Mouse (Mus musculus) forebrain, embryonic 11.5 days (tissue): ENCODE data around the gene Phb2. TPM values are rescaled to one million over a fixed set of nuclear protein-coding genes. Genes with fewer than 3 reads are reported as not detected.

Source experiments
- ATAC-seq: fragments of 200-750 bp; cut with Nextera tagmentation; replicated peaks from 2 replicates; pipeline ENCODE4 v1.8.0; 2017; ENCODE audit warnings: moderate TSS enrichment; ENCODE audit not compliant: low FRiP score
- DNase-seq: peaks from one replicate; pipeline ENCODE4 v3.0.0-alpha.2; 2017; ENCODE audit warnings: low spot score
- H3K27ac ChIP-seq: fragments of 300-500 bp; sonication (generic); 2 replicates; pipeline ENCODE4 v1.5.1; 2014; ENCODE audit warnings: low read depth, low read length
- H3K27me3 ChIP-seq: fragments of 300-500 bp; sonication (generic); 2 replicates; pipeline ENCODE4 v1.6.1; 2014; ENCODE audit warnings: mild to moderate bottlenecking, low read length, mixed read lengths; ENCODE audit not compliant: control insufficient read depth, insufficient read depth
- H3K36me3 ChIP-seq: fragments of 300-500 bp; sonication (generic); 2 replicates; pipeline ENCODE4 v1.6.1; 2014; ENCODE audit warnings: mild to moderate bottlenecking, low read length, moderate library complexity, mixed read lengths; ENCODE audit not compliant: control insufficient read depth, insufficient read depth
- H3K4me1 ChIP-seq: fragments of 300-500 bp; sonication (generic); replicated peaks from 2 replicates; pipeline ENCODE4 v1.6.1; 2014; ENCODE audit warnings: low read length, mixed read lengths; ENCODE audit not compliant: control insufficient read depth, insufficient read depth
- H3K4me2 ChIP-seq: fragments of 300-500 bp; sonication (generic); 2 replicates; pipeline ENCODE4 v1.6.1; 2014; ENCODE audit warnings: low read depth, mild to moderate bottlenecking, low read length, moderate library complexity, mixed read lengths; ENCODE audit not compliant: severe bottlenecking
- H3K4me3 ChIP-seq: fragments of 300-500 bp; sonication (generic); 2 replicates; pipeline ENCODE4 v1.5.1; 2014; ENCODE audit warnings: low read depth, low read length
- H3K9ac ChIP-seq: fragments of 300-500 bp; sonication (generic); 2 replicates; pipeline ENCODE4 v1.6.1; 2014; ENCODE audit warnings: low read length
- H3K9me3 ChIP-seq: fragments of 300-500 bp; sonication (generic); 2 replicates; pipeline ENCODE4 v1.6.1; 2016; ENCODE audit warnings: low read length, mixed read lengths; ENCODE audit not compliant: control insufficient read depth
- WGBS: fragments of 180-500 bp; shearing (Covaris S2); extraction: QIAGEN DNeasy Blood & Tissue Kit; methylation state at CpG from one replicate; pipeline ENCODE4 v1.1.7; 2014; 5-methylcytosine and 5-hydroxymethylcytosine counted together
- polyA plus RNA-seq: library from polyadenylated mRNA; unstranded; fragments of >200 nt; fragmentation: Nextera tagmentation; extraction: Ambion mirVana; gene quantifications from 2 replicates; pipeline ENCODE4 v1.2.1, GENCODE M21; 2014

Gene Phb2
- 376 and 404 TPM in 2 replicates for polyA plus RNA-seq

DNA sequence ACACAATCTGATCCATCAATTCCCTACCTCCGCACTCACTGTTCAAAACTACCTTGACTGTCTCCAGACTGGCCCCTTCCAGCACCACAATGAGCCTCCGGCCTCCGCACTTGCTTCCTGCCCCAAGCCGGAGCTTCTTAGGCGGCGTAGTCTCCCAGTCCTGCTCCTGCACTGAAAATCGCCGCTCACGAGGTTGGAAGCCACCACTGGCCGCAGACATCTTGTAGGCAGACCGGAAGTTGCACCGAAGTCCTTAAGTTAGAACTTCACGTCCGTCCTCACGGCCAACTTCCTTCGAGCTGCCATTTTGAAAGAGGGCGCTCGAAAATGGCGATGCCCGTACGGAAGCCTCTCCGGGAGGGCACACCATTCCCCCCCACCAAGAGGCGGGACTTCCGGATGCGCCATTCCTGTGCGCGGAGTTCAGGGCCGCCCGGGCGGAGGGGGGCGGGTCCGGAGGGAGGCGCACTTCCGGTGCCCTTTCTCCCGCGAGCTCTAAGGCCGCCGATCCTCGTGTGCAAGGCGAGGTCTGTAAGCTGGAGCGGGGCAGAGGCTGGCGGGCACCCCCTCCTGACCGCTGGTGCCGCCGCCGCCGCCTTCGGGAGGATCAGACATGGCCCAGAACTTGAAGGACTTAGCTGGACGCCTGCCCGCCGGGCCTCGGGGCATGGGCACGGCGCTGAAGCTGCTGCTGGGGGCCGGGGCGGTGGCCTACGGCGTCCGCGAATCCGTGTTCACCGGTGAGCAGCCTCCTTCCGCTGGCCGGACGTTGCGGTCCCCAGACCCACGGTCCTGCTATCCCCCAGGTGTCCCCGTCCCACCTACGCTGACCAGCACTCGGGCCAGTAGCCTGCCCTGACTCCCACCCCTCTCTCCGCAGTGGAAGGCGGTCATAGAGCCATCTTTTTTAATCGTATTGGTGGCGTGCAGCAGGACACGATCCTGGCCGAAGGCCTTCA, at the start of gene Phb2, which contains the start of gene Emg1:
TSS of gene Phb2 (plus strand) at position 513 of the 959 bp plus-strand sequence.
TSS of gene Emg1 (minus strand) at position 355 of the 959 bp plus-strand sequence.
- under 1% methylated on average over 76 of the region's 76 CpGs for WGBS
- peak within 1 kb of the TSS; percentile 98 for H3K4me2 ChIP-seq
- H3K4me1 ChIP-seq: peaks cover 7% of the 10 kb centered on the region; the same call in 1 of the 2 replicates
- H3K9me3 ChIP-seq: no peaks in the 10 kb centered on the region
- peak within 1 kb of the TSS; percentile 92 for H3K4me3 ChIP-seq
- H3K9ac ChIP-seq: peak within 1 kb of the TSS; percentile 92
- ATAC-seq (peak; percentile 95), DNase-seq (peak; percentile 99)
- peaks cover 5% of the 10 kb centered on the region; the same call in 1 of the 2 replicates for H3K36me3 ChIP-seq
- H3K27ac ChIP-seq: peak within 1 kb of the TSS; percentile 73
- no peaks in the 10 kb centered on the region for H3K27me3 ChIP-seq

GRCm38 (mm10) chr6:124662477-124663423, 49.4 kb upstream of the Phb2 start, which contains the start of gene Lpcat3:
Gene Lpcat3, plus strand, starts transcription at chr6:124663027.
- Histone ChIP-seq H3K9ac (peak within 1 kb of the TSS; percentile 67), H3K27me3 (no peaks in the 10 kb centered on the region), H3K9me3 (no peaks in the 10 kb centered on the region), H3K4me3 (peak within 1 kb of the TSS; percentile 59), H3K4me2 (peak within 1 kb of the TSS; percentile 60), H3K4me1 (0 out of 2 replicates have a peak, but pooled peaks cover 2% of the 10 kb centered on the region), H3K27ac (peak within 1 kb of the TSS; percentile 58; the same call in 1 of the 2 replicates), H3K36me3 (no peaks in the 10 kb centered on the region)
- WGBS: under 1% methylated on average over 84 of the region's 87 CpGs
- ATAC-seq: peak; percentile 98
- DNase-seq: peak; percentile 99

- Histone ChIP-seq H3K9me3 (no peaks in the 10 kb centered on the region), H3K27me3 (no peaks in the 10 kb centered on the region), H3K4me2 (peak overlapping the region; percentile 60), H3K4me3 (peak overlapping the region; percentile 59), H3K9ac (peak overlapping the region; percentile 67), H3K4me1 (0 out of 2 replicates have a peak, but pooled peaks cover 2% of the 10 kb centered on the region), H3K36me3 (no peaks in the 10 kb centered on the region), H3K27ac (no peak overlapping the region)
- ATAC-seq (no peak), DNase-seq (no peak)
- 21% methylated on average over 13 of the region's 13 CpGs for WGBS
These were observed 48.7 kb upstream of the Phb2 start for GRCm38 (mm10) chr6:124663424-124663795.

DNA sequence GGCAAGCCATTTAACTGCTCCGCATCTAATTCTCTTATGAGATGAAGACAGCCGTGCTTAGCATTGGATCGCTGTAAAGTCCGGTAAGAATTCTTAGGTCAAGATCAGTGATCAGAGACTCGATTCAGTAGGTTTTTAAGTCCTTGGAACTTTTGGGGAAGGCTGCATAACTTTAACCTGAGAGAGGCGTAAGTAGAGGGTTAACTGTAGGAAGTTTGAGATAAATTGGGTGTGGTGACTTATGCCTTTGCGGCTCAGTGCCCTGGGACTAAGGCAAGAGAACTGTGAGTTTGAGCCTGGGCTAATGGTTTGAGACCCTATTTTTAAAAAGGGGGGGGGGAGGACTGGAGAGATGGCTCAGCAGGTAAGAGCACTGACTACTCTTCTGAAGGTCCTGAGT, 47.9 kb upstream of the Phb2 start:
- WGBS: 90% methylated on average over 7 of the region's 7 CpGs
- Histone ChIP-seq H3K9ac (no peak overlapping the region), H3K4me3 (no peak overlapping the region), H3K27me3 (no peaks in the 10 kb centered on the region), H3K4me2 (no peak overlapping the region), H3K36me3 (no peaks in the 10 kb centered on the region), H3K27ac (no peak overlapping the region), H3K9me3 (no peaks in the 10 kb centered on the region), H3K4me1 (0 out of 2 replicates have a peak, but pooled peaks cover 2% of the 10 kb centered on the region)
- no peak for DNase-seq
- ATAC-seq: no peak

DNA sequence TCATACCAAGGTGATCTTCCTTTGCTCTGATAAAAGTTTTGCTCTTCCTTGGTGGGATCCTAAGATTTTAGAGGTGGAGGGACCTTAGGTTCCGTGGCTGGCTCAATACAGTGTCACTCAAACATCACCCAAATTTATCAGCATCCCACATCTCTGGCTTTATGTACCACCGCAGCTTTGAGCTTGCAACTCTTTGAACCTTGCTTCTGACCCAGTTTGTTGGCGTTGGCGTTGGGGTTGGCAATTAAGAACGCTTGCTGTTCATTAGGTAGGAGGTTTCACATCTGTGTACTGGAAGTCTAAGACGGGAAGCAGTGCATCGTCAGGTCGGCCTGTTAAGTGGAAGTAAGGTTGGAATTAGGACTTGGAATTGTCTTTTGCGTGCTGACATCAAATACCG, 47.1 kb upstream of the Phb2 start:
- no peak overlapping the region for H3K27ac ChIP-seq

DNA sequence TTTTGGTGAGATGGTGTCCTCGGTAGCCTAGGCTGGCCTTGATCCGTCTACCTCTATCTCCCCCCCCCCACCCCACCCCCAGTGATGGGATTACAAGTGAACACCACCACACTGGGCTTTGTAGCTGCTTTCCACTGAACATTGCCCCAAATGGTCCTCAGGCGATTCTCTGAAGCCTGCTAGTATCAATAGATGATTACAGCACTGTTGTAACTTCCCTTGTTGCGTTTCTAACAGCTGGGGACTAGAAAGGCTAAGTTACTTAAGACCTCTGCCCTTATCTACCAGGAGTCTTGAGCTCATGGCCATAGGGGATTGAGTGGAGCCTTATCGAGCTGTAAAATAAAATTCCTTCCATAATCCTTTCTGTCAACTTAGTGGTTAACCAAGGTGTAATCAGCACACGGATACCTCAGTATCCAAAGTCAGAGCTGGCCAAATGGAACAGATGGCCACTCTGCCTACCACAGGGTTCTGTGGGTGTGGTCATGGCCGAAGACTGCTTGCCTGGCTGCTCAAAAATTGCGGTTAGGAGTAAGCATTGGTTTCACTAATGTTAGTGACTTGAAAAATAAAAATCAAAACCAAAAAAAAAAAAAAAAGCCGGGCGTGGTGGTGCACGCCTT, 42.8 kb upstream of the Phb2 start:
- Histone ChIP-seq H3K27ac (no peak overlapping the region), H3K9ac (no peak overlapping the region), H3K36me3 (no peaks in the 10 kb centered on the region), H3K4me2 (no peak overlapping the region), H3K27me3 (no peaks in the 10 kb centered on the region), H3K9me3 (no peaks in the 10 kb centered on the region), H3K4me3 (no peak overlapping the region), H3K4me1 (no peaks in the 10 kb centered on the region)
- DNase-seq: no peak
- WGBS: 94% methylated on average over 11 of the region's 11 CpGs
- ATAC-seq: no peak

More for the DNA sequence above, 47.1 kb upstream of the Phb2 start:
- H3K4me2 ChIP-seq: no peak overlapping the region
- H3K9me3 ChIP-seq: no peaks in the 10 kb centered on the region
- ATAC-seq (no peak), DNase-seq (no peak)
- WGBS: 97% methylated on average over 10 of the region's 10 CpGs
- H3K4me1 ChIP-seq: 0 out of 2 replicates have a peak, but pooled peaks cover 2% of the 10 kb centered on the region
- H3K4me3 ChIP-seq: no peak overlapping the region
- H3K9ac ChIP-seq: no peak overlapping the region
- H3K36me3 ChIP-seq: no peaks in the 10 kb centered on the region
- H3K27me3 ChIP-seq: no peaks in the 10 kb centered on the region

DNA sequence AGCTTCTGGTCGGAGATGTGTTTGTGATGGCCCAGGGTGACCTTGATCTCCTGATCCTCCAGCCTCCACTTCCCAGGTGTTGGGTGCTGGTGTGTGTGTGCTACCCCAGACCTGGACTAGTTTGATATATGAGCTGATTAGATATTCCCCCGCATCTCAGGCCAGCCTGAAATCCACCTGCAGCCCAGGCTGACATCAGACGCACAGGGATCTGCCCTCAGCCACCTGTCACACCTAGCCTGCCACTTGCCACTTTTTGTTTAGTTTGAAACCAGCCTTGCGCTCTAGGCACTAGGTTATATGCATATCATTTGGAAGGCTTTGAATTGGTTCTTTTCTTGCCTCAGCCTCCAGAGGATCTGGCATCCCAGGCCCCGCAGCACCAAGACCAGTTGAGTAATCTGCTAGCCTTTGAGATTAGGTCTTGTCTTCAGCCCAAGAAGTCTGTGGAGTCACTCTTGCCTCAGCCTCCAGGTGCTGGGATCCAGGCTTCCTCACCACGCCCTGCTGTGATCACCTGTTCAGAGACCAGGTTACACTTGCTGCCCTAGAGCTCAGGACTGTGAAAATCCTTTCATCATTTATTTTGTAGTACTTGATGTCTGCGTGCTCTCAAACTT, 41.7 kb upstream of the Phb2 start:
- Histone ChIP-seq H3K9me3 (no peaks in the 10 kb centered on the region), H3K27ac (no peak overlapping the region), H3K4me2 (no peak overlapping the region), H3K36me3 (no peaks in the 10 kb centered on the region), H3K4me3 (no peak overlapping the region), H3K4me1 (no peaks in the 10 kb centered on the region), H3K27me3 (no peaks in the 10 kb centered on the region), H3K9ac (no peak overlapping the region)
- 92% methylated on average over 7 of the region's 7 CpGs for WGBS
- DNase-seq: no peak
- ATAC-seq: no peak
